Mouse (Mus musculus) yolk sac, embryonic 10.5 days (tissue): ENCODE measurements at regions not wholly inside any gene's neighbourhood (a gene's known extent, or its start where the extent isn't known, plus 50 kb on each side); places are given as distances from the start of the nearest gene placed in this dataset.
A peak's percentile ranks its signal among the peaks of the same experiment; 100 is the strongest.

Experiments used
- DNase-seq: peaks from one replicate; pipeline ENCODE4 v3.0.0-alpha.2; 2017; ENCODE audit warnings: low spot score

GRCm38 (mm10) chr7:134436917-134437316 lies 51.5 kb upstream of the D7Ertd443e start:
- no peak for DNase-seq

- no peak for DNase-seq
Observed at GRCm38 (mm10) chr7:134439281-134439680, 53.8 kb upstream of the D7Ertd443e start.

GRCm38 (mm10) chr7:134445008-134445806 lies 59.7 kb upstream of the D7Ertd443e start:
- no peak for DNase-seq

GRCm38 (mm10) chr7:134447648-134448202 lies 62.3 kb upstream of the D7Ertd443e start:
- DNase-seq, result no peak

GRCm38 (mm10) chr7:134448831-134449230 lies 63.4 kb upstream of the D7Ertd443e start:
- DNase-seq, result no peak

GRCm38 (mm10) chr7:134462677-134463076 lies 77.2 kb upstream of the D7Ertd443e start:
- no peak for DNase-seq

- DNase-seq, result no peak
Observed at GRCm38 (mm10) chr7:134463380-134463779, 77.9 kb upstream of the D7Ertd443e start.

- DNase-seq, result no peak
Observed at GRCm38 (mm10) chr7:134467216-134467615, 81.8 kb upstream of the D7Ertd443e start.

- peak; percentile 6 for DNase-seq
Observed at GRCm38 (mm10) chr7:134471286-134471685, 85.8 kb upstream of the D7Ertd443e start.

- no peak for DNase-seq
Observed at GRCm38 (mm10) chr7:134491326-134491725, 105.9 kb upstream of the D7Ertd443e start.

GRCm38 (mm10) chr7:134497219-134497618 lies 111.8 kb upstream of the D7Ertd443e start:
- DNase-seq, result no peak

- no peak for DNase-seq
Observed at GRCm38 (mm10) chr7:134497870-134498269, 112.4 kb upstream of the D7Ertd443e start.

- no peak for DNase-seq
Observed at GRCm38 (mm10) chr7:134498716-134499115, 113.3 kb upstream of the D7Ertd443e start.

- no peak for DNase-seq
Observed at GRCm38 (mm10) chr7:134499429-134499828, 114.0 kb upstream of the D7Ertd443e start.

GRCm38 (mm10) chr7:134500210-134500609 lies 114.7 kb upstream of the D7Ertd443e start:
- DNase-seq, result no peak

- no peak for DNase-seq
Observed at GRCm38 (mm10) chr7:134501079-134501478, 115.6 kb upstream of the D7Ertd443e start.

GRCm38 (mm10) chr7:134510333-134510928 lies 125.0 kb upstream of the D7Ertd443e start:
- DNase-seq, result peak; percentile 35

GRCm38 (mm10) chr7:134519372-134519975 lies 134.0 kb upstream of the D7Ertd443e start:
- no peak for DNase-seq

- DNase-seq, result no peak
Observed at GRCm38 (mm10) chr7:134523897-134524296, 138.4 kb upstream of the D7Ertd443e start.

GRCm38 (mm10) chr7:134525041-134525440 lies 139.6 kb upstream of the D7Ertd443e start:
- DNase-seq, result no peak

GRCm38 (mm10) chr7:134525461-134525860 lies 140.0 kb upstream of the D7Ertd443e start:
- no peak for DNase-seq

GRCm38 (mm10) chr7:134527351-134527750 lies 141.9 kb upstream of the D7Ertd443e start:
- DNase-seq, result no peak

- no peak for DNase-seq
Observed at GRCm38 (mm10) chr7:134528026-134528425, 142.4 kb upstream of the Dock1 start.
